Mouse (Mus musculus) heart, embryonic 16.5 days (tissue): ENCODE measurements around the gene Kansl1l. TPM values are rescaled to one million over a fixed set of nuclear protein-coding genes. Genes with fewer than 3 reads are reported as not detected.
A peak's percentile ranks its signal among the peaks of the same experiment; 100 is the strongest.

Experiments used
- ATAC-seq: fragments of 200-750 bp; cut with Nextera tagmentation; replicated peaks from 2 replicates; pipeline ENCODE4 v1.8.0; 2017; ENCODE audit warnings: moderate number of reproducible peaks; ENCODE audit not compliant: insufficient read depth, low FRiP score; ENCODE audit errors: extremely low read depth
- H3K27ac ChIP-seq: fragments of 300-500 bp; sonication (generic); 2 replicates; pipeline ENCODE4 v1.5.1; 2014; ENCODE audit warnings: mild to moderate bottlenecking, low read length, control low read depth, moderate library complexity
- H3K27me3 ChIP-seq: fragments of 300-500 bp; sonication (generic); 2 replicates; pipeline ENCODE4 v1.6.1; 2014; ENCODE audit warnings: low read length, mixed read lengths; ENCODE audit not compliant: control insufficient read depth, insufficient read depth
- H3K36me3 ChIP-seq: fragments of 300-500 bp; sonication (generic); 2 replicates; pipeline ENCODE4 v1.6.1; 2014; ENCODE audit not compliant: control insufficient read depth, insufficient read depth
- H3K4me1 ChIP-seq: fragments of 300-500 bp; sonication (generic); 2 replicates; pipeline ENCODE4 v1.6.1; 2014; ENCODE audit warnings: low read length, mixed read lengths; ENCODE audit not compliant: control insufficient read depth, insufficient read depth
- H3K4me2 ChIP-seq: fragments of 300-500 bp; sonication (generic); 2 replicates; pipeline ENCODE4 v1.6.1; 2014; ENCODE audit warnings: low read depth, mild to moderate bottlenecking, control low read depth, low read length
- H3K4me3 ChIP-seq: fragments of 300-500 bp; sonication (generic); 2 replicates; pipeline ENCODE4 v1.5.1; 2014; ENCODE audit warnings: mild to moderate bottlenecking, control low read depth, low read length
- H3K9ac ChIP-seq: fragments of 300-500 bp; sonication (generic); 2 replicates; pipeline ENCODE4 v1.6.1; 2014; ENCODE audit warnings: low read length, control low read depth
- H3K9me3 ChIP-seq: fragments of 300-500 bp; sonication (generic); replicated peaks from 2 replicates; pipeline ENCODE4 v1.6.1; 2016; ENCODE audit warnings: low read length; ENCODE audit not compliant: control insufficient read depth
- WGBS: fragments of 180-500 bp; shearing (Covaris S2); extraction: QIAGEN DNeasy Blood & Tissue Kit; methylation state at CpG from one replicate; pipeline ENCODE4 v1.1.7; 2014; 5-methylcytosine and 5-hydroxymethylcytosine counted together
- polyA plus RNA-seq: library from polyadenylated mRNA; unstranded; fragments of >200 nt; fragmentation: Nextera tagmentation; extraction: Ambion mirVana; gene quantifications from 2 replicates; pipeline ENCODE4 v1.2.1, GENCODE M21; 2015

Gene Kansl1l
- polyA plus RNA-seq, 1 experiment from 2014 or later: 13.1 TPM

DNA sequence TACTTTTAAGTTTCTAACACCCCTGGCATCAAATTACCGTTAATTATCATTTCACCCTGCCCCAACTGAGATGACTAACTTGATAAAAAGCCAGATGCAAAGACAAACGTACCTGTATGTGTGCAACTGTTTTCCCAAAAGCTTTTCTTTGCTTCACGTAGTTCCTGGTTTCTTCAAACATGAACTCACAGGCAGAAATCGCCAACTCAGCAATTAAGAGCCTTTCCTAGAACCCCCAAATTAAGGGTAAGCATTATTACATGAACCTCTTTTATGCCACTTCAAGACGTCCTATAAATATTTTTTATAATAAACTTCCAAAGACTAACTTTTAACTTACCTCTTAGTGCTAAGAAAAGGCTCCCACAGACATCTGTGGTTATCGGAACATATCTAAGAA lies 24.1 kb upstream of the Kansl1l start:
- no peaks in the 10 kb centered on the region for H3K9me3 ChIP-seq
- no peak for ATAC-seq
- H3K4me2 ChIP-seq: no peak overlapping the region
- peaks cover 40% of the 10 kb centered on the region for H3K36me3 ChIP-seq
- no peaks in the 10 kb centered on the region for H3K27me3 ChIP-seq
- WGBS: 70% methylated on average over 6 of the region's 6 CpGs
- H3K9ac ChIP-seq: no peak overlapping the region
- no peak overlapping the region for H3K4me3 ChIP-seq
- H3K27ac ChIP-seq: no peak overlapping the region
- H3K4me1 ChIP-seq: peaks cover 8% of the 10 kb centered on the region

GRCm38 (mm10) chr1:66839755-66840438 lies 22.5 kb upstream of the Kansl1l start:
- Histone ChIP-seq H3K27ac (peak overlapping the region; percentile 57), H3K27me3 (no peaks in the 10 kb centered on the region), H3K36me3 (peaks cover 36% of the 10 kb centered on the region), H3K4me1 (peaks cover 8% of the 10 kb centered on the region), H3K9me3 (no peaks in the 10 kb centered on the region), H3K4me2 (peak overlapping the region; percentile 16; the same call in 1 of the 2 replicates), H3K4me3 (no peak overlapping the region), H3K9ac (no peak overlapping the region)
- ATAC-seq: peak; percentile 54; the same call in 1 of the 2 replicates
- 34% methylated on average over 7 of the region's 7 CpGs for WGBS

DNA sequence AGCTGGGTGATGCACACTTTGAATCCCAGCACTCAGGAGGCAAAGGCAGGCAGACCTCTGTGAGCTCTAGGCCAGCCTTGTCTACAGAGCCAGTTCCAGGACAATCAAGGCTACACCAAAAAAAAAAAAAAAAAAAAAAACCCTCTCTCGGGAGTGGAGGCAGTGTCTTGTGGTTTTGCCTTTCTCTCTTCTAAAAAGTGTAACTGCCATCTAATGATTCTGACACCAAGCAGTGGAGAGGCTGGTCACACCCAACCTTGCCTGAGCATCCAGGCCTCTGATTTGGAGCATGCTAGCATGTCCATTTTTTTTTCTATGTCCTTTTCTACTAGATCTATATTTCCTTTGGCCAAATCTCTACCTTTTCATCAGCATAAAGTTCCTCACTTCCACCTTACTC lies 21.8 kb upstream of the Kansl1l start:
- H3K36me3 ChIP-seq: peaks cover 41% of the 10 kb centered on the region
- no peak overlapping the region for H3K4me2 ChIP-seq
- no peak for ATAC-seq
- 60% methylated on average over 1 of the region's 1 CpGs for WGBS
- H3K9me3 ChIP-seq: no peaks in the 10 kb centered on the region
- H3K9ac ChIP-seq: no peak overlapping the region; the same call in 1 of the 2 replicates
- H3K4me3 ChIP-seq: no peak overlapping the region
- peaks cover 8% of the 10 kb centered on the region for H3K4me1 ChIP-seq
- H3K27ac ChIP-seq: peak overlapping the region; percentile 69
- H3K27me3 ChIP-seq: no peaks in the 10 kb centered on the region

- Histone ChIP-seq H3K36me3 (peaks cover 43% of the 10 kb centered on the region), H3K9me3 (no peaks in the 10 kb centered on the region), H3K4me3 (no peak overlapping the region), H3K4me1 (peaks cover 8% of the 10 kb centered on the region), H3K4me2 (no peak overlapping the region), H3K27ac (peak overlapping the region; percentile 69), H3K27me3 (no peaks in the 10 kb centered on the region), H3K9ac (no peak overlapping the region; the same call in 1 of the 2 replicates)
- ATAC-seq: no peak
- 55% methylated on average over 16 of the region's 16 CpGs for WGBS
Measured at GRCm38 (mm10) chr1:66838184-66839042, 21.1 kb upstream of the Kansl1l start.

DNA sequence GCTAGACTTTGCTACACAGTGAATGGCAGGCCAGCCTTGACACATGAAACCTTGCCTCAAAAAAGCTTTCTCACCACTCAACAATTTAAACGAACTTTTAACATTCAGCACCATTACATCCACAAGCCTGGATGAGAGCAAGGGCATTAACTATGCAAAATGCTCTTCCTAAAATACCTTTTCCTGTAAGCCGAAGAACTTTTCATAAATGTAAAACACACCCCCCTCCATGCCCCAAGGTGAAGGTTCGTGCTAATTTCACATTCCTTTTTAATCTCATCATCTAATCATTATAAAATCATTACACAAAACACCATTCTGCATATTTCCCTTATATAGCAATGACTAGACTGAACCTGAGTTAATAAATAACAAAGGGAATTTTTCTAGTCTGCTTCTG lies 19.8 kb upstream of the Kansl1l start:
- Histone ChIP-seq H3K27ac (no peak overlapping the region), H3K9ac (no peak overlapping the region), H3K27me3 (no peaks in the 10 kb centered on the region), H3K4me1 (peaks cover 8% of the 10 kb centered on the region), H3K4me2 (no peak overlapping the region), H3K4me3 (no peak overlapping the region), H3K36me3 (peaks cover 44% of the 10 kb centered on the region), H3K9me3 (no peaks in the 10 kb centered on the region)
- 82% methylated on average over 3 of the region's 3 CpGs for WGBS
- ATAC-seq: no peak

DNA sequence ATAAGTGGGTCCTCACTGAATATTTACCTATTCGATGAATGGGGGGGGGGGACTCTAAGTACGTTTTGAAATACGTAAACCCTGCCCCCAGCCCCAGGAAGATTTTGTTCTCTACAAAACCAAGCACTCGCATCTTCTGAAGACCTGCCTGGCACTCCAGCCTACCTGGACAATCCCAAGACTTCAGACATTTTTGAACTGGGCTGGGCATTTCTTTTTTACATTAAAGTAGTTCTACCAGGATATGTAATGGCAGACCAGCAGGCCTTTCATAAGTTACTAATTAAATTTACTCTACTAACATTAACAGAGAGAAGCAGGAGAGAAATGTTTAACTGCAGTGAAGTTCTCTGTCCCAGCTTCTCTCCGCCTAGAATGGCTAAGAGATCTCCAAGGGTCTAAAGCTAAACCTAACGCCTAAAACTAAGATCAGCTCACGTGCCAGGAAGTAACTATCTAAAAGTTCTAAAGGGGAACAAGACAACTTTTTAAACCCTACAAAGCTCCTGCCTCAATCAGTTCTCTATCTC lies 15.3 kb upstream of the Kansl1l start:
- peaks cover 42% of the 10 kb centered on the region for H3K36me3 ChIP-seq
- no peak overlapping the region for H3K4me3 ChIP-seq
- no peak overlapping the region for H3K27ac ChIP-seq
- H3K4me2 ChIP-seq: no peak overlapping the region
- 79% methylated on average over 7 of the region's 7 CpGs for WGBS
- H3K9ac ChIP-seq: no peak overlapping the region
- no peak for ATAC-seq
- H3K27me3 ChIP-seq: no peaks in the 10 kb centered on the region
- H3K9me3 ChIP-seq: no peaks in the 10 kb centered on the region
- H3K4me1 ChIP-seq: no peaks in the 10 kb centered on the region

DNA sequence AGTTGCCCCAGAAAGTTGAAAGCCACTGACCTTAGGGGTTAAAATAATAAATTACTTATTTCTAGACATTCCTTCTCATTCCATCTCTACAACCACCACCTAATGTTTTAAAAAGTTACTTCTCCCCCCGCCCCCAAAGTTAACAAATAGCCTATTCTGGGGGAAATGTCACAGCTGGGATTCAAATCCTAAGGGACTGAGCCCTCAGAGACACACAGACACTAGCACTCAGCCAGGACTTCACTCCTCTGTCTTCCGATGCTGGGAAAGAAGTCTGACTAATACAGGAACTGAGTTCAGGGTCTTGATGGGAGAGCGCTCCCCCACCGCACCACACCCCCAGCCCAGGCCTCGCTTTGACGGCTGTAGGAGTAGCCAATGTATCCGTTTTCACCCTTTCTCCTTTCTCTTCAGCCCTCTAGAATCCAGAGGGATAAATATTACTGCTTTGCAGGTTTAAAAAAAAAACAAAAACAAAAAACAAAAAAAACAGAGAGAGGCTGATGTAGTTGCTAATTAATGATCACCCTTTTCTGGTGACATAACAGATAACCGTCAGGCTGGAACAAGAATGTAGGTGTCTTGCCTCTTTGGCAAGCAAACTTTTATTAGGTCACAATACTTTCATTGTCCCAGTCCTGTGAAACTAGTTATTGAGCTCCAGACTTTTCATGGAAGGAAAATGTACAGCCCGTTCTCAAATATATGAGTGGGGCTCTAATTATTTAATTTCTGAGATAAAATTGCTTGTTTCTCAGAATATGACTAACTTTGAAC lies 14.7 kb upstream of the Kansl1l start:
- Histone ChIP-seq H3K4me1 (peaks cover 1% of the 10 kb centered on the region), H3K9me3 (no peaks in the 10 kb centered on the region), H3K27ac (no peak overlapping the region), H3K36me3 (peaks cover 40% of the 10 kb centered on the region), H3K27me3 (no peaks in the 10 kb centered on the region), H3K4me3 (no peak overlapping the region), H3K4me2 (no peak overlapping the region), H3K9ac (no peak overlapping the region)
- ATAC-seq: no peak
- 73% methylated on average over 9 of the region's 9 CpGs for WGBS

DNA sequence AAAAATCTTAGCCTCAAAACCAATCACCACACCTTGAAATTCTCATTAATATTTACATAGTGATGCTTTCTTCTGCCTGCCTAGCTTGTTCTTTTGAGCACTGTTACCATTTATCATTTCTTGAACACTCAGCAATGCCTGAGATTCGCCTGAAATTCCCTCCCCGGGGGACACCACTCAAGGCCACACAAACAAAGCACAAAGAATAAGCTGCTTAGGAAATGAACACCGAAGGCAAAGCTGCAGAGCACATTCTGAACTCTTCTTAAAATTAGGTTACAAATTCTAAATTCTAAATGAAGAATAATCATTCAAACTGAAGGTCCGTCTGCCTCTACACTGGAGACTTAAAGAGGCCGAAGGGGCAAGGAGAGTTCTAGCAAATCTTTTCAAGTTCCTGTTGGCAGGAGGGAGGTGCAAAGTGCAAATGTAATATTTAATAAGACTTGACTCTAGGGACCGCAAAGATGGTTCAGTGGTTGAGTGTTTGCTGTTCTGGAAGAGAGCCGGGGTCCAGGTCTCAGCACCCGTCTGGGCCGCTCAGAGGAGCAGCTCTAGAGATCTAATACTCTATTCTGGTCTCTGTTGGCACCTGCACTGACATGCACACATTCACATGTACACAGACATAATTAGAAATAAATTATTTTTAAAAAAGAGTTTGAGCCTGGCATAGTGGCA lies 12.2 kb upstream of the Kansl1l start:
- Histone ChIP-seq H3K9ac (no peak overlapping the region), H3K4me2 (no peak overlapping the region), H3K27ac (no peak overlapping the region), H3K4me3 (no peak overlapping the region), H3K4me1 (peaks cover 4% of the 10 kb centered on the region), H3K27me3 (no peaks in the 10 kb centered on the region), H3K36me3 (peaks cover 27% of the 10 kb centered on the region; the same call in 1 of the 2 replicates), H3K9me3 (no peaks in the 10 kb centered on the region)
- 82% methylated on average over 9 of the region's 9 CpGs for WGBS
- no peak for ATAC-seq
